Mouse (Mus musculus) megakaryocyte, embryonic 14.5 days (primary cell): ENCODE measurements around the gene Spp2.

Experiments
- FLI1 ChIP-seq: IDR thresholded peaks from 2 replicates; pipeline ENCODE4 v1.6.1; 2012; ENCODE audit warnings: low read length, inconsistent platforms, mixed read lengths
- GATA1 ChIP-seq: IDR thresholded peaks from 3 replicates; pipeline ENCODE4 v1.6.1; 2012; ENCODE audit warnings: mixed read lengths, low read length, inconsistent platforms, borderline replicate concordance

DNA sequence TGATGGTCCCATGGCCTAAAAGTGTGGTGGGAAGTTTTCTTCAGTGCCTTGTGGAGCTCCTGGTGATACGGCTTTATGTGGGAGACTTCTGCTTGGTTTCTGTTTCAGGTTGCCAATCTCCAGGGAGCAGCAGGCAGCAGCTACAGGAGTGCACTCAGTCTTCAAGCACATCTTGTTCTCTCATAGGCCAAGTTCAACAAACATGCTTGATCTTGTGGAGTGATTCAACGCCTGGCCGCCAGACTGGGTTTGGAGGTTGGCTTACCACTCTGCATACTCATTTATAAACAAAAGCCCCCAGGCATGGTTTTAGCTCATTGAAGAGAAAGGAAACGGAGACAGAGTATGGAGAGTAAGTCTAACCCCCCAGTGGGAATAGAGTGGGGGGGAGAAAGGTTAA is 36.6 kb downstream of the Spp2 start:
- TF ChIP-seq GATA1 (no peak), FLI1 (no peak)
